Mouse (Mus musculus) lung, postnatal 0 days (tissue): ENCODE data around the gene Gm17657.

Experiments used
- CTCF ChIP-seq: IDR thresholded peaks from 2 replicates; pipeline ENCODE4 v1.5.1; 2016; ENCODE audit warnings: antibody characterized with exemption, mild to moderate bottlenecking
- EP300 ChIP-seq: IDR thresholded peaks from 2 replicates; pipeline ENCODE4 v1.6.1; 2016; ENCODE audit warnings: antibody characterized with exemption, mild to moderate bottlenecking, control low read depth

DNA sequence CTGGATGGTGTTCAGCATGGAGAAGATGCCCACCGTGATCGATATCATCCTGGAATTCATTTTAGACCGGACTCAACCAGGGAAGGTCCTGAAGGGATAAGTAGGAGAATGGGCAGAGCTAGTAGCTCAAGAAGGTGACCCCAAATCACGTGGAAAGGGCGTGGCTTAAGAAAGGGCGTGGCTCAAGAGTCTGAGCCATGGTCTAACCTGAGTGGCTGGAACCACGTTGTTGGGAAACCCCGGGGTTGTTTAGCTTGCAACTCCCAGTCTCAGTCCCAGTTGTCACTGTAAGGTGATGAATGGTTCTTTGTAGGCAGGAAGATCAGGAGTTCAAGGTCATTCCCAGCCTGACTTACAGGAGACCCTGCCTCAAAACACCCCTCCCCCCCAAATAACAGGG, 29.7 kb downstream of the Gm17657 start:
- no peak for TF ChIP-seq EP300
- no peak for TF ChIP-seq CTCF
